In the genomic region with DNA sequence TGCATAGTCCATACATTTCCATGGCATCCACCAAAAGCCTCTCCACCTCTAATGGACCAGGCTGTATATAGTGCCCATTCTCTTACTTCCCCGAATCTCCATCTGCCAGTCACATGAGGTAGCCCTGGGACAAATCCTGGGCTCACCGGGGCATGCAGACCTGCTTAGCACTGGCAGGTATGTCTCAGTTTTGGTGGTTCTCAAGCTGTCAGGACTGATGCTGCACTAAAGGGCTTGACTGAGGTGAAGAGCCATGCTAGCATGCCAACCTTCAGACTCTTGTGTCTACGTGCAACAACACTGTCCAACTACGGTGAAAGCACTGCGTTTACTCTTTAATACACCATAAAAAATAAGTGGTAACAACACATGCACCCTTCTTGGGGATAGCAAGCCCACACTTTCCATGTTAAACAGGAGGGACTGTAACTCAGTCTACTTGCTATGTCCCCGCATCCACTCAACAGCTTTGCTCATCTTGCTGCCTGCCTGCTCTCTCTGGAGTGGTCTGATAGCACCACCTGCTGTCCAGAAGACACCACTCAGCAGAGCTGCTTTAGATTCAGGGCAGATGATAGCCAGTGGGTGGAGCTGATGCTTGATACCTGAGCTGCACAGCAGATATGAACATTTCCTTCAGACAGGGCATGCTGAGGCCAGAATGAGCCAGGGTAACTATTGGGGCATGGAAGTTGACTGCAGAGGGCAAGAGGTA, we compare ENCODE assay signal across 8 mouse cellular contexts.
DNase-seq lines count a peak whose midpoint lies in the region; ATAC-seq lines count a peak whose summit lies in the region.

No protein-coding gene starts in this region.

- ATAC-seq in activated CD4-positive, CD25-positive, alpha-beta regulatory T cell, adult 4 months, result peak; percentile 40
- ATAC-seq in inflammation-experienced regulatory T-cells, adult 6 months, result peak; percentile 35

- peak; percentile 50 to 80 for DNase-seq in cerebellum, postnatal 4 days (ENCODE audit: low spot score in 2 of 2)
- DNase-seq in gastrocnemius, adult 18-20 months (ENCODE audit: low spot score), result peak; percentile 84
- DNase-seq in left cerebral cortex, adult 8-10 months (ENCODE audit: low spot score in 2 of 2), result peak; percentile 46 to 70
- peak; percentile 86 for DNase-seq in mesoderm, embryonic 11.5 days (ENCODE audit: low read depth, low spot score)
- peak; percentile 75 for DNase-seq in right cerebral cortex, postnatal 4 days
- peak; percentile 63 for DNase-seq in yolk sac, embryonic 10.5 days (ENCODE audit: low spot score)

Comparison
In these comparisons a context has a peak if more than half of its experiments do, and no peak if none do; other contexts are left out.
1. Peak in every context shown above with its lines: DNase-seq and ATAC-seq.